Mouse (Mus musculus) adrenal gland, postnatal 36 days (tissue): ENCODE results near the gene Gpatch8. TPM values are rescaled to one million over a fixed set of nuclear protein-coding genes. Genes with fewer than 3 reads are reported as not detected.

Source experiments
- DNase-seq, 2 experiments: peaks; one replicate each; pipeline ENCODE4 v3.0.0; 2021; ENCODE audit warnings: mixed read lengths in 1 of 2
- total RNA-seq, 2 experiments: library from RNA; stranded (reverse); gene quantifications; 2 replicates each; pipeline ENCODE4 v1.2.3; 2021

The Gpatch8 gene
- total RNA-seq, 2 experiments from 2014 or later: 25.9 to 31.1 TPM

DNA sequence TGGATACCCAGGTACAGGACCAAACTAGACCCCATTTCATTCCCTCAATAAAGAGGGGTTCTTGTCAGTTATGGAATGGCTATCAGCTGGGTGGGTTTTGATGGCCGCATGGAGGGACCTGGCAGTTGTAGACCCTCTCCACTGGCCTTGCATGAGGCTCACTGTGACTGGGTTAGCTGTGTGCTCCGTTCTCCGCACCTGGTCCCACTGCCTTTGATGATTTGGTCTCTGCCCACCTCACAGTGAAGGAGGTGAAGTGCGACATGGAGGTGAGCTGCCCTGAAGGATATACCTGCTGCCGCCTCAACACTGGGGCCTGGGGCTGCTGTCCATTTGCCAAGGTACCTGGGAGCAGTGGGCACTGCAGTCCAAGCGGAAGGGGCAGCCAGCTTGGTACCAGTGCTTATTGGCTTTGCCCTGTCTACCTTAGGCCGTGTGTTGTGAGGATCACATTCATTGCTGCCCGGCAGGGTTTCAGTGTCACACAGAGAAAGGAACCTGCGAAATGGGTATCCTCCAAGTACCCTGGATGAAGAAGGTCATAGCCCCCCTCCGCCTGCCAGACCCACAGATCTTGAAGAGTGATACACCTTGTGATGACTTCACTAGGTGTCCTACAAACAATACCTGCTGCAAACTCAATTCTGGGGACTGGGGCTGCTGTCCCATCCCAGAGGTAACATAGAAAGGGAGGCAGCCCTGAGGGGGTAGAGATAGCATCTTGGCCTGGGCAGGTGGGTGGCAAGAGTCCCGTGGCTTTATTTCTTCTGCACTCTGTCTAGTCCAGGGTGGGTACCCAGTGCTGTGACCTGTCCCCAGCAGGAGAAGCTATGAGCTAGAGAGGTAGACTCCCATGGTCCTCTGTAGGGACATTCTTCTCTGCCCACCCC, 121.1 kb downstream of the Gpatch8 start:
- DNase-seq: no peak

GRCm38 (mm10) chr11:102434406-102434805, 121.8 kb downstream of the Gpatch8 start:
- peak; percentile 88 to 92 for DNase-seq

- DNase-seq: no peak
Observed at GRCm38 (mm10) chr11:102433866-102434265, 122.3 kb downstream of the Gpatch8 start.

- peak; percentile 89 for DNase-seq
Observed at GRCm38 (mm10) chr11:102432896-102433295, 123.3 kb downstream of the Gpatch8 start.

DNA sequence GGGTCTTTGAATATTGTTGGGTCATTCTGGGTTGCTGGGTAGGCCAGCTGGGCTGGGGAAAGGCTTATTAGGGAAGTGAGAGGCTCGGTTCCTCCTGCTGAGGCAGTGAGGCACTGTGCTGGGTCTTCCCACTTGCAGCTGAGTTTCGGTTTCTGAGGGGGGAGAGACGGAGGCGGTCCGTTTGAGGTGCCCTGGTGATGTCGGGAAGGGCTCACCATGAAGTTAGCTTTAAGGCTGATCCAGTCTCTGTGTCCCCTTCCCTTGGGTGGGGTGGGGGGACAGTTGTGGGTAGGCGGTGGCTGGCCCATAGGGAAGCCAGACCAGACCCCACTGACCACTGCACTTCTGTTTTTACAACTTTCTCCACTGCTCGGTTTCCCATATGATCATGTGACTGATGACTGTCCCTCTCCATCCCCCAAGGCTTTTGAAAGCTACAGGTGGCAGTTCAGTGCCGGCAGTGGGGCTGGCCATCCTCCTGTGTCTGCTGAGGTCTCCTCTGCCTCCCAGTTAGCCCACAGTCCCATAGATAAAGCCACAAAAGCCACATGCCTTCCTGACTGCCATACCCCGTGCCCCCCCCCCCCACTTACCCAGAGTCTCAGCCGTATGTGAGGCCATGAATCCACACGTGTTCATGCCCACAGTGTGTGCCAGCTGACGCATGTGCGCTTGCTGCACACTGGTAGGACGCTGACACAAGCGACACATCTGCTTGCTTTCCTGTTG, 123.9 kb downstream of the Gpatch8 start:
- DNase-seq: no peak

DNA sequence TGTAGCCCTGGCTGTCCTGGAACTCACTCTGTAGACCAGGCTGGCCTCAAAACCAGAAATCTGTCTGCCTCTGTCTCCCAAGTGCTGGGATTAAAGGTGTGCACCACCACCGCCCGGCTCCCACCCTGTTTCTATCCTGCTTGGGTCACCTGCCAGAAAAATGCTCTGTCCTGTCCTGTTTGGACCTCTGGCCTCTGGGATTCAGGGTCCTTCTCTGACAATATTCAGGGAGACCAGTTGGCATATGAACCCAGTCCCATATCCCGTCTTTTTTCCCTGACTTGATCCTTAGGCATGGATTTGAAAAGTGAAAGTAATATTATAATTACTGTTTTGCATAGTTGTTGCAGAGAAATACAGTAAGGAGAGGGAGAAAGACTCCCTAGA, 124.5 kb downstream of the Gpatch8 start:
- no peak for DNase-seq

DNA sequence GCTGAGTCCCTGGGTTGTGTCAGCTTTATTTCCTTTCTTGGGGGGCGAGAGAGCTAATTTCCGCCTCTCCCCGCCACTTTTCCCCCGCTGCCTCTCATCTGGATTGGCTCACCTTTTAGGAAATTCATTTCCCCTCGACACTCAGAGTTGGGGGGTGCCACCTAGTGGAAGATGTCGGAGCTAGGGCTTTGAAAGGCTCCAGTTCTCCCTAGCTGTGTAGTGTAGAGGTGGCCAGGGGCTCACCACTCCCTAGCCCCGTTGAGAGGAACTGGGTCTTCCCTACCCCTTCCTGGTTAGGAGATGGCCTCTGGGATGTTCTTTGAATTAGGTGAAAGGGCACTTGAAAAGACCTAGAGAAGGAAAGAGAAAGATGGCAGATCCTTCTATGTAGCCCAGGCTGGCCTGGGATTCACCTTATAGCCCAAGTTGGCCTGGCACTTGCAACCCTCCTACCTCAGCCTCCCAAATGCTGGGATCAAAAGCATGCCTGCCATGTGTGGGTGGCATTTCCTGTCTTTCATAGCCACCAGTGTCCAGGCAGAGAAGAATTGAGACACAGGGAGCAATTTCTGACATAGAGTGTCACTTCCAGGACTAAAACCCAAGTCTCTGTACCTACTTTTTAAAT, 125.1 kb downstream of the Gpatch8 start:
- DNase-seq: peak; percentile 85 to 89

DNA sequence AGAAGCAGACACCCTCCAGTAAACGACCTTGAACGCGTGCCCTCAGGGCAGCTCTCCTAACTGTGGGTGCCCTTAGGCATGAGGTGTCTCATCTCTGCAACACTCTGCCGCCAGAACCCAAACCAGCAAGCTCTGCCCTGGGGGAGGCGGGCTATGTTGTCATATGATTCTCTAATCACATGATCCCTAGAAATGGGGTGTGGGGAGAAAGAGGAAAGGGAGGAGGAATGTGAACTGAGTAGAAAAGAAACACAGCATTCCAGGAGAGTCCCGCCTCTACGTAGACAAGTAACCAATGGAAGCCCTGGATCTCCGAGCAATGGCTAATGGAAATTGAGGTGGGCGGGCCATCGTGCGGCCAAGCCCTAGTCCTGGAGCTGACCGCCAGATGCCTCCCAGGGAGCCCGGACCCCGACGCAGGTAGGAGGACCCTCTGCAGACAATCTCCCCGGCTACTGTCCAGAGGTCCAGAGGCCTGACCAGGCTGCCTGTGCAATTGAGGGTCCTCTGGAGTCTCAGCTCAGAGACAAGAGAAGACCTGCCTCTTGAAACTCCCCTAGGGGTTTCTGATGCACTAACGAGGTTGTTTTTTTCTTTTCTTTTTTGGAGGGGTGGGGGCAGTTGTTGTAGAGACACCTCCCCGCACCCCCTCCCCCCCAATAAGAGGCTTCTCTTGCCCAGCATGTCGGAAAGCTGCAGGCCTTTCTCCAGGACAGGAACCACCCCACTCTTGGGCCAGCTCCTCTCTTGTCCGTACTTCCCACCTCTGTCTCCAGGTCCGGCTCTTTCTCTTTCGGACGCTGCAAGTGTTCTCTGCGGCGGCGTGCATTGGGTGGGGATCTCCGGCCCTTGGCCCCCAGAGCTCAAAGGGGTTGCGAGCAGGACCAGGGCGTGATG, 125.8 kb downstream of the Gpatch8 start, which contains the start of gene Grn:
Grn (plus strand) TSS at position 195 of the 897 bp plus-strand sequence.
- peak; percentile 92 for DNase-seq

DNA sequence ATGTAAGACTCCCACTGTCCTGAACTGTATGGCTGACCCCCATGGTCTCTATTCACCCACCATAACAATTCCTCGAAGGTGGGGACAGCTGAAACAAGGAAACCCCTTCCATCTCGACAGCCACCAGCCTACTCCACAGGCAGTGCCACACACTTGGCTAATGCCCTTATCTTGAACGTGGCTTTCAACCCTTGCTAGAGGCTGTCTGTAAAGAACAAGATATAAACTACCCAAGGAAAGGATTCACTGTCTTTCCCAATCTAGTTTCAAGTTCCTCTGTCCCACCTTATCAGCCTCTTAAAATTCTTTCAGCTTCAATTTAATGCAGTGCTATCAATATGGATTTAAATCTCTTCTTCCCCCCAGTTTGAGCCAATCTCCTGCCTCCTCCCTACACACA, 126.6 kb downstream of the Gpatch8 start:
- no peak for DNase-seq

DNA sequence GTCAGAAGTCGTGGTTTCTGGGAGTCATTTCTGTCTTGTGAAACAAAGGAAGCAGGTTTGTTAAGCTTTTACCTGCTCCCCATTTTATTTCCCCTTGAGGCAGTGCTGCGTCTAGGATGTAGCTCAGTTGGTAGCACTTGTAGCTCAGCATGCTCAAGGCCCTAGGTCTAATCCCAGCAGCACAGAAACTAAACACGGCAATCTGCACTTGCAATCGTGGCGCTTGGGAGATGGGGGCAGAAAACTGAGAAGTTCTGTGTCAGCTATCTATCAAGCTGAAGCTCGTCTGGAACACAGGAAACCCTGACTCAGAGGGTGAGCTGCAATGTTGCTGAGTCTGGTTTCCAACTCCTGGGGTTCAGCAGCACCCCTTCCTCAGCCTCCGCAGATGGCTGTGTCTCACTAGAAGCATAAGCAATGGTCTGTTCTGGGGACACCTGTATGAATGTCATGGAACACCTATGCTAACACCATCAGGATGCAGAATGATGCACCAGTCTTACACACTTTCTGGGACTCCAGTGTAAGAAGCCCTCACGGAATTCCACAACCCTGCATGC, 127.1 kb downstream of the Gpatch8 start:
- DNase-seq: no peak

Other genes with a start within 250 kb of the Gpatch8 start
- 100 to 1,000 TPM; 101 to 103 TPM for gene Ubtf, start 236.7 kb downstream of the Gpatch8 start, total RNA-seq
- 1 to 10 TPM in 1 of 2 experiments, under 1 TPM in 1; 0.56 to 1.8 TPM for gene Slc4a1, start 190.2 kb downstream of the Gpatch8 start, total RNA-seq
- gene Rundc3a, start 163.0 kb downstream of the Gpatch8 start, total RNA-seq: 10 to 100 TPM; 29.1 to 29.6 TPM
- gene Slc25a39, start 148.4 kb downstream of the Gpatch8 start, total RNA-seq: 100 to 1,000 TPM; 453 to 470 TPM
- 100 to 1,000 TPM; 181 to 214 TPM for gene Grn, start 126.1 kb downstream of the Gpatch8 start, total RNA-seq
- 1 to 10 TPM; 5.8 to 6.1 TPM for gene Fam171a2, start 108.7 kb downstream of the Gpatch8 start, total RNA-seq
- 1 to 10 TPM; 3.0 to 4.6 TPM for gene Itga2b, start 86.3 kb downstream of the Gpatch8 start, total RNA-seq
- gene Gm11627, start 23.1 kb upstream of the Gpatch8 start, total RNA-seq: under 1 TPM in 1 of 2 experiments, not detected in 1; 0.69 TPM
- 1 to 10 TPM; 3.1 to 4.2 TPM for gene Fzd2, start 48.0 kb upstream of the Gpatch8 start, total RNA-seq
- not detected for gene Meioc, start 107.3 kb upstream of the Gpatch8 start, total RNA-seq
- 10 to 100 TPM; 29.2 to 29.5 TPM for gene Ccdc43, start 141.4 kb upstream of the Gpatch8 start, total RNA-seq
- gene Adam11, start 205.0 kb upstream of the Gpatch8 start, total RNA-seq: 1 to 10 TPM; 2.7 to 3.4 TPM